Mouse (Mus musculus) liver, adult 2 months (tissue): ENCODE data around the gene Snrpd2. TPM values are rescaled to one million over a fixed set of nuclear protein-coding genes. Genes with fewer than 3 reads are reported as not detected.

Source experiments
- DNase-seq: peaks from one replicate; pipeline ENCODE4 v3.0.0-alpha.2; 2011; ENCODE audit warnings: low read depth, low spot score; ENCODE audit errors: extremely low read depth
- H3K27ac ChIP-seq: fragments of 200-500 bp; replicated peaks from 2 replicates; pipeline ENCODE4 v1.5.1; 2012; ENCODE audit warnings: low read depth, mild to moderate bottlenecking, control low read depth, inconsistent platforms, low read length; ENCODE audit not compliant: insufficient read depth
- H3K27me3 ChIP-seq: fragments of 200-500 bp; 2 replicates; pipeline ENCODE4 v1.6.1; 2012; ENCODE audit warnings: mild to moderate bottlenecking, moderate library complexity, low read length, inconsistent platforms; ENCODE audit not compliant: control insufficient read depth, insufficient read depth
- H3K36me3 ChIP-seq: fragments of 200-500 bp; 2 replicates; pipeline ENCODE4 v1.6.1; 2012; ENCODE audit warnings: low read length, inconsistent platforms; ENCODE audit not compliant: control insufficient read depth, insufficient read depth
- H3K4me1 ChIP-seq: fragments of 200-500 bp; 2 replicates; pipeline ENCODE4 v1.6.1; 2011; ENCODE audit warnings: low read length; ENCODE audit not compliant: control insufficient read depth, insufficient read depth
- H3K4me3 ChIP-seq: fragments of 200-500 bp; 2 replicates; pipeline ENCODE4 v1.5.1; 2011; ENCODE audit warnings: low read depth, mild to moderate bottlenecking, control low read depth, low read length, moderate library complexity; ENCODE audit not compliant: insufficient read depth
- H3K79me2 ChIP-seq: fragments of 200-500 bp; 2 replicates; pipeline ENCODE4 v1.6.1; 2012; ENCODE audit warnings: inconsistent platforms, mild to moderate bottlenecking, low read length, moderate library complexity; ENCODE audit not compliant: control insufficient read depth, insufficient read depth
- H3K9ac ChIP-seq: fragments of 200-500 bp; 2 replicates; pipeline ENCODE4 v1.6.1; 2012; ENCODE audit warnings: low read depth, mild to moderate bottlenecking, control low read depth, inconsistent platforms, low read length
- CTCF ChIP-seq: fragments of 200-500 bp; IDR thresholded peaks from 2 replicates; pipeline ENCODE4 v1.5.1; 2011; ENCODE audit warnings: low read depth, low read length, control low read depth
- POLR2A ChIP-seq: fragments of 200-500 bp; IDR thresholded peaks from 2 replicates; pipeline ENCODE4 v1.6.1; 2011; ENCODE audit warnings: low read length, control low read depth; ENCODE audit not compliant: insufficient read depth; ENCODE audit errors: extremely low read depth
- WGBS: fragments of 180-500 bp; shearing (Covaris S2); methylation state at CpG from one replicate; pipeline ENCODE4 v1.1.7; 2018; 5-methylcytosine and 5-hydroxymethylcytosine counted together
- polyA plus RNA-seq: library from polyadenylated mRNA; depleted of rRNA; stranded (reverse); fragments of >200 nt; gene quantifications from 2 replicates; pipeline ENCODE4 v1.2.3, GENCODE M21; 2012
- total RNA-seq: library from RNA; depleted of rRNA; stranded (reverse); fragments of >200 nt; gene quantifications from 2 replicates; pipeline ENCODE4 v1.2.3, GENCODE M21; 2014

Gene Snrpd2
- total and polyA plus RNA-seq, 2 experiments: 16.4 to 28.4 TPM

DNA sequence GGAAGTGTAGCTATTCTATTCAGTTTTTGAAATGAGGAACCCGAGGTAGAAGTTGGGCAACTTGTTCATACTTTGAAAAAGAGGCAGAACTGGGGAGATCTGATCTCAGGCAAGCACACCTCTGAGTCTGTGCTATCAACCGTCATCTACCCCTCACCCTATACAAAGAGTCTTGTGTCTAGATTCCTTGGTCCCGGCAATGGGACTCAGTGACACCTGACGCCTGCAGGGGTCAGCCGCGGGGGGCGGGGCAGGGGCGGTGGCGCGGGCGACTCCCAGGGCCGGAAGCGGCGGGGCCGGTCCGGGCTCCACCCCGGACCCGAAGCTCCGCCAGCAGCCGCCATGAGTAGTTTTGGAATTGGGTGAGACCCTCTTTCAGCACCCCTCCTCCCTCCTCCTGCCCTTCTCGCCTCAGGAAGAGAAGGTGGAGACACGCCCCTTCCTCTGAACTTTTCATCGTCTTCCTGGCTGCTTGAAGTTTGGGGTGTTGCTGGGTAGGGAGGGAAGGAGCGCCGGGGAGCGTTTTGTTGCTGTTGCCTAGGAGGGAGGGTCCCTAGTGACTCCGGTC, 31.4 kb downstream of the Snrpd2 start:
- Histone ChIP-seq H3K27ac (no peak overlapping the region), H3K4me3 (peak overlapping the region; percentile 66), H3K9ac (peak overlapping the region; percentile 61), H3K36me3 (no peaks in the 10 kb centered on the region), H3K4me1 (0 out of 2 replicates have a peak, but pooled peaks cover 2% of the 10 kb centered on the region), H3K27me3 (peaks cover 16% of the 10 kb centered on the region), H3K79me2 (no peaks in the 10 kb centered on the region)
- peak; percentile 18 for DNase-seq
- WGBS: 1% methylated on average over 27 of the region's 27 CpGs
- TF ChIP-seq CTCF: no peak
- TF ChIP-seq POLR2A: no peak

DNA sequence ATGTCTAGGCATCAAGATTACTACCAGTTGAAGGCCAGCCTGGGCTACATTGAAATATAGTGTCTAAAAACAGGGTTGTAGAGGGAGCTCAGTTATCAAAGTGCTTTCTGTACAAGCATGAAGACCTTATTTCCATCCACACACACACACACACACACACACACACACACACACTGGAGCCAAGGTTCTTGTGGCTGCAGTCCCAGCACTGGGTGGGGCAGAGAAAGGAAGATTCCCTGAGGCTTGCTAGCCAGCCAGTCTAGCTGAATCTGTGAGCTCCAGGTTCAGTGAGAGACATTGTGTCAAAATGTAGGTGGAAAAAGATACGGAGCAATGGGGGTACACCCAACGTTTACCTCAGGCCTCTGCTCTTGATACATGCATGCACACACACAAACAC, 34.7 kb downstream of the Snrpd2 start:
- TF ChIP-seq POLR2A (no peak), CTCF (no peak)
- Histone ChIP-seq H3K79me2 (no peaks in the 10 kb centered on the region), H3K27me3 (peaks cover 5% of the 10 kb centered on the region; the same call in 1 of the 2 replicates), H3K4me1 (0 out of 2 replicates have a peak, but pooled peaks cover 2% of the 10 kb centered on the region), H3K9ac (no peak overlapping the region), H3K36me3 (no peaks in the 10 kb centered on the region; the same call in 1 of the 2 replicates), H3K4me3 (no peak overlapping the region), H3K27ac (no peak overlapping the region)
- 90% methylated on average over 2 of the region's 2 CpGs for whole genome bisulfite sequencing
- DNase-seq: no peak

DNA sequence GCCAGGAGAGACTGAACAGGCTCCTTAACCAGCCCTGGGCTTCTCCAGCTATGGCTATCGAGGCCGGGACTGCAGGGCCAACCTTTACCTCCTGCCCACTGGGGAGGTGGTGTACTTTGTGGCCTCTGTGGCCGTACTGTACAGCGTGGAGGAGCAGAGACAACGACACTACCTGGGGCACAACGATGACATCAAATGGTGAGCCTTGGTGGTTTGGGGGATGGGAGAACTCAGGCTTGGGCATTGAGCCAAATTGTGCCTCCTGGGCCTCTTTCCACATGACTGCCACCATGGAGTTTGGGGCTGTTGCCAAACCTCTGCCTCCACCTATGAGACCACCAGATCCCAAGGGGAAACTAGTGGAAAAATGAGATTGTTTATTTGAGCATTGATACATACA, 35.2 kb downstream of the Snrpd2 start:
- no peaks in the 10 kb centered on the region for H3K79me2 ChIP-seq
- H3K27ac ChIP-seq: no peak overlapping the region
- H3K36me3 ChIP-seq: no peaks in the 10 kb centered on the region; the same call in 1 of the 2 replicates
- no peak for DNase-seq
- 0 out of 2 replicates have a peak, but pooled peaks cover 2% of the 10 kb centered on the region for H3K4me1 ChIP-seq
- H3K4me3 ChIP-seq: no peak overlapping the region
- no peak for TF ChIP-seq CTCF
- no peak for TF ChIP-seq POLR2A
- H3K9ac ChIP-seq: no peak overlapping the region
- 71% methylated on average over 6 of the region's 6 CpGs for WGBS
- no peaks in the 10 kb centered on the region; the same call in 1 of the 2 replicates for H3K27me3 ChIP-seq

DNA sequence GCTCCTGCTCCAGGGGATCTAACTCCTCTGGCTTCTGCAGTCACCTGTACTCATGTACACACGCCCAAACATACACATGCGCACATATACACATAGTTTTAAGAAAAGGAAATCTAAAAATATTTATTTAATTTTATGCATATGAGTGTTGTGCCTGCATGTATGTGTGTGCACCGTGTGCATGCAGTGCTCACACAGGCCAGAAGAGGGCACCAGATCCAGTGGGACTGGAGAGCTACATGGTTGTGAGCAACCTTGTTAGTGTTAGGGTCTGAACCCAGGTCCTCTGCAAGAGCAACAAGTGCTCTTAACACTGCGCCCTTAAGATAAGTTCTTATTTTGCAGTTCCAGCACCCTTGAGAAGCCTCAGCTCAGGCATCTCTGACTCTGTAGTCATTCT, 45.2 kb downstream of the Snrpd2 start:
- no peak for TF ChIP-seq POLR2A
- TF ChIP-seq CTCF: peak; percentile 47
- Histone ChIP-seq H3K36me3 (no peaks in the 10 kb centered on the region; the same call in 1 of the 2 replicates), H3K79me2 (no peaks in the 10 kb centered on the region), H3K4me1 (no peaks in the 10 kb centered on the region), H3K4me3 (no peak overlapping the region), H3K9ac (no peak overlapping the region), H3K27me3 (no peaks in the 10 kb centered on the region), H3K27ac (no peak overlapping the region)
- no peak for DNase-seq
- 99% methylated on average over 4 of the region's 4 CpGs for WGBS

DNA sequence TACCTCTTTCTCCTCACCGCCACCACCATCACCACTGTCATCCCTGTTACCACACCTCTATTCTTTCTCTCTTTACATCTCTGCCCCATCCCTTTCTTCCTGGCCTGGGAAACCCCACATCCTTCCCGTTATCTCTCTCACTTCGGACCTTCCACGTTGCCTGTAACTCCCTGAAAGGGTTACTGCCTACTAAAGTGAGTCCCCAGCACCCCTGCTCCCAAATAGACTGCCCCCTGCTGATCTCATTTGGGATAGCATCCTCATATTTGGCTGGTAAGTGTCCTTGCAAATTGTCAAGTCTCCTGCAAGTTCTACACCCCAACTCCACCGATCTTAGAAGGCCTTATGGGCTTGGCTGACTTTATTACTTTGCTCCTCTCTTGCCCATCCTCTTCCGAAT, 47.2 kb downstream of the Snrpd2 start:
- peak; percentile 33 for DNase-seq
- Histone ChIP-seq H3K79me2 (no peaks in the 10 kb centered on the region), H3K9ac (no peak overlapping the region), H3K4me1 (no peaks in the 10 kb centered on the region), H3K27ac (no peak overlapping the region), H3K36me3 (no peaks in the 10 kb centered on the region; the same call in 1 of the 2 replicates), H3K4me3 (no peak overlapping the region), H3K27me3 (no peaks in the 10 kb centered on the region)
- TF ChIP-seq POLR2A (no peak), CTCF (peak; percentile 59; the same call in 1 of the 2 replicates)
- 69% methylated on average over 6 of the region's 6 CpGs for WGBS

DNA sequence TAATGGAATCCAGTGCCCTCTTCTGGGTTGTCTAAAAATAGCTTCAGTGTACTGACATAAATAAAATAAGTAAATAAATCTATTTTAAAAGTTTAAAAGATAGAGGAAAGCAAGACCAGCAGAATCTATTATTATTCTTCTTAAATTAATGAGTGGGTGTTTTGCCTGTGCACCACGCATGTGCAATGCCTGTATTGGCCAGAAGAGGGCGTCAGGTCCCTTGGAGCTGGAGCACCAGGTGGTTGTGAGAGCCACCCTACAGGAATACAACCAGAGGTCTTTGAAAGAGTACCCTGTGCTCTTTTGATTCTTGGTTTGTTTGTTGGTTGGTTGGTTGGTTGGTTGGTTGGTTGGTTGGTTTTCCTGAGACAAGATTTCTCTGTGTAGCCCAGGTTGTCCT, 48.5 kb downstream of the Snrpd2 start:
- Histone ChIP-seq H3K27ac (no peak overlapping the region), H3K4me3 (no peak overlapping the region), H3K27me3 (no peaks in the 10 kb centered on the region), H3K4me1 (no peaks in the 10 kb centered on the region), H3K9ac (no peak overlapping the region), H3K36me3 (no peaks in the 10 kb centered on the region; the same call in 1 of the 2 replicates), H3K79me2 (no peaks in the 10 kb centered on the region)
- TF ChIP-seq CTCF (peak; percentile 86), POLR2A (no peak)
- WGBS: 50% methylated on average over 2 of the region's 2 CpGs
- no peak for DNase-seq
